Comparison of ENCODE assay signal across 9 mouse cellular contexts in genomic region chr10:77677562-77677961, GRCm38 (mm10). TPM values are rescaled to one million over a fixed set of nuclear protein-coding genes. Genes with fewer than 3 reads are reported as not detected.
A peak's percentile ranks its signal among the peaks of the same experiment; 100 is the strongest.
DNase-seq lines count a peak whose midpoint lies in the region; ATAC-seq lines count a peak whose summit lies in the region.
"Had no signal": no experiment of that assay in that cellular context is flagged by ENCODE, and none has a peak within 500 bp of the region (broad histone marks: within the 10 kb centered on the region; RNA-seq: fewer than 3 reads in every experiment).

No protein-coding gene starts in this region.

- no peaks in the 10 kb centered on the region for H3K36me3 ChIP-seq in forebrain, embryonic 16.5 days (ENCODE audit: control insufficient read depth, insufficient read depth)
- no peaks in the 10 kb centered on the region for H3K36me3 ChIP-seq in midbrain, embryonic 10.5 days

- H3K4me2 ChIP-seq in forebrain, embryonic 16.5 days (ENCODE audit: low read length): peak overlapping the region; percentile 63

- no peaks in the 10 kb centered on the region for H3K9me3 ChIP-seq in forebrain, embryonic 16.5 days (ENCODE audit: control insufficient read depth, low read length)
- no peaks in the 10 kb centered on the region for H3K9me3 ChIP-seq in midbrain, embryonic 10.5 days (replicated peaks)

- H3K4me1 ChIP-seq in forebrain, embryonic 16.5 days (replicated peaks; ENCODE audit: control insufficient read depth, insufficient read depth, low read length): peaks cover 10% of the 10 kb centered on the region
- H3K4me1 ChIP-seq in midbrain, embryonic 10.5 days: peaks cover 25% of the 10 kb centered on the region

- under 1% methylated on average over 35 of the region's 35 CpGs for WGBS in forebrain, embryonic 16.5 days
- WGBS in midbrain, embryonic 10.5 days: under 1% methylated on average over 35 of the region's 35 CpGs

- H3K4me3 ChIP-seq in forebrain, embryonic 16.5 days (replicated peaks; ENCODE audit: low read length): peak overlapping the region; percentile 36
- peak overlapping the region; percentile 56 for H3K4me3 ChIP-seq in midbrain, embryonic 10.5 days

- H3K9ac ChIP-seq in forebrain, embryonic 16.5 days (replicated peaks; ENCODE audit: low read depth, low read length): peak overlapping the region; percentile 33

- peak; percentile 57 for ATAC-seq in forebrain, embryonic 16.5 days
- no peak for ATAC-seq in erythroid progenitor cell, adult 5-6 weeks (replicated peaks; ENCODE audit: low FRiP score, poor library complexity, severe bottlenecking)

- DNase-seq in thymus, postnatal 14 days: peak; percentile 52
- no peak for DNase-seq in thymus, adult 18-20 months
- DNase-seq in midbrain, embryonic 10.5 days (ENCODE audit: low spot score): peak; percentile 36
- no peak for DNase-seq in adrenal gland, adult 2 months
- no peak for DNase-seq in yolk sac, embryonic 10.5 days (ENCODE audit: low spot score)
- no peak for DNase-seq in left cerebral cortex, postnatal 4 days

- H3K27ac ChIP-seq in forebrain, embryonic 16.5 days (ENCODE audit: low read length): no peak overlapping the region
- peak overlapping the region; percentile 55; the same call in 1 of the 2 replicates for H3K27ac ChIP-seq in midbrain, embryonic 10.5 days (replicated peaks)

- peaks cover 10% of the 10 kb centered on the region for H3K27me3 ChIP-seq in forebrain, embryonic 16.5 days (replicated peaks; ENCODE audit: control insufficient read depth, insufficient read depth, low read length)
- H3K27me3 ChIP-seq in midbrain, embryonic 10.5 days (ENCODE audit: low read depth, poor library complexity, severe bottlenecking): peaks cover 50% of the 10 kb centered on the region

- intact Hi-C loops in left cerebral cortex, postnatal 4 days (cut with DNase I): no loop called here

RNA-seq across cellular contexts. Expression of gene Tspear, which starts 8.8 kb away (rescaled TPM):
- 0.30 and 0.39 TPM in 2 replicates for polyA plus RNA-seq in forebrain, embryonic 16.5 days (2015; fragmentation: Nextera tagmentation; extraction: Ambion mirVana)
- 0.84 and 0.97 TPM in 2 replicates for polyA plus RNA-seq in midbrain, embryonic 10.5 days (2016; fragmentation: Nextera tagmentation; extraction: Ambion mirVana)
- under 1 TPM; 0.17 to 0.62 TPM for total RNA-seq in adrenal gland, adult 2 months (2021)
- 0.94 and 1.1 TPM in 2 replicates for polyA plus RNA-seq in adrenal gland, adult 2 months (2012; rRNA removed)
- not detected for total RNA-seq in left cerebral cortex, postnatal 4 days (2021)
- not detected in 2 replicates for total RNA-seq in erythroid progenitor cell, adult 5-6 weeks (2015; ENCODE audit: low replicate concordance)
- not detected in 2 replicates for total RNA-seq in erythroid progenitor cell, adult 5-6 weeks (2017; ENCODE audit: low replicate concordance)

RNA-seq across cellular contexts. Expression of gene Gm19402, which starts 13.0 kb away (rescaled TPM):
- polyA plus RNA-seq in forebrain, embryonic 16.5 days (2015; fragmentation: Nextera tagmentation; extraction: Ambion mirVana): not detected in 2 replicates
- not detected in 2 replicates for polyA plus RNA-seq in midbrain, embryonic 10.5 days (2016; fragmentation: Nextera tagmentation; extraction: Ambion mirVana)
- not detected for total RNA-seq in adrenal gland, adult 2 months (2021)
- polyA plus RNA-seq in adrenal gland, adult 2 months (2012; rRNA removed): not detected in 2 replicates
- total RNA-seq in left cerebral cortex, postnatal 4 days (2021): not detected
- total RNA-seq in erythroid progenitor cell, adult 5-6 weeks (2015; ENCODE audit: low replicate concordance): not detected in 2 replicates
- total RNA-seq in erythroid progenitor cell, adult 5-6 weeks (2017; ENCODE audit: low replicate concordance): not detected in 2 replicates
- total RNA-seq: liver, adult 2 months had no signal
- polyA plus RNA-seq: liver, adult 2 months had no signal

RNA-seq across cellular contexts. Expression of gene Gm9508, which starts 19.5 kb away (rescaled TPM):
- polyA plus RNA-seq in forebrain, embryonic 16.5 days (2015; fragmentation: Nextera tagmentation; extraction: Ambion mirVana): not detected in 2 replicates
- polyA plus RNA-seq in midbrain, embryonic 10.5 days (2016; fragmentation: Nextera tagmentation; extraction: Ambion mirVana): not detected in 2 replicates
- total RNA-seq in adrenal gland, adult 2 months (2021): not detected
- not detected in 2 replicates for polyA plus RNA-seq in adrenal gland, adult 2 months (2012; rRNA removed)
- not detected for total RNA-seq in left cerebral cortex, postnatal 4 days (2021)
- not detected in 2 replicates for total RNA-seq in erythroid progenitor cell, adult 5-6 weeks (2015; ENCODE audit: low replicate concordance)
- not detected in 2 replicates for total RNA-seq in erythroid progenitor cell, adult 5-6 weeks (2017; ENCODE audit: low replicate concordance)
- total RNA-seq: liver, adult 2 months had no signal
- polyA plus RNA-seq: liver, adult 2 months had no signal

RNA-seq across cellular contexts. Expression of gene Gm10272, which starts 28.9 kb away (rescaled TPM):
- not detected in 2 replicates for polyA plus RNA-seq in forebrain, embryonic 16.5 days (2015; fragmentation: Nextera tagmentation; extraction: Ambion mirVana)
- not detected in 2 replicates for polyA plus RNA-seq in midbrain, embryonic 10.5 days (2016; fragmentation: Nextera tagmentation; extraction: Ambion mirVana)
- total RNA-seq in adrenal gland, adult 2 months (2021): not detected
- not detected in 2 replicates for polyA plus RNA-seq in adrenal gland, adult 2 months (2012; rRNA removed)
- not detected for total RNA-seq in left cerebral cortex, postnatal 4 days (2021)
- not detected in 2 replicates for total RNA-seq in erythroid progenitor cell, adult 5-6 weeks (2015; ENCODE audit: low replicate concordance)
- not detected in 2 replicates for total RNA-seq in erythroid progenitor cell, adult 5-6 weeks (2017; ENCODE audit: low replicate concordance)
- total RNA-seq: liver, adult 2 months had no signal
- polyA plus RNA-seq: liver, adult 2 months had no signal

RNA-seq across cellular contexts. Expression of gene Gm10024, which starts 33.7 kb away (rescaled TPM):
- not detected in 2 replicates for polyA plus RNA-seq in forebrain, embryonic 16.5 days (2015; fragmentation: Nextera tagmentation; extraction: Ambion mirVana)
- polyA plus RNA-seq in midbrain, embryonic 10.5 days (2016; fragmentation: Nextera tagmentation; extraction: Ambion mirVana): not detected in 2 replicates
- total RNA-seq in adrenal gland, adult 2 months (2021): not detected
- not detected in 2 replicates for polyA plus RNA-seq in adrenal gland, adult 2 months (2012; rRNA removed)
- total RNA-seq in left cerebral cortex, postnatal 4 days (2021): not detected
- total RNA-seq in erythroid progenitor cell, adult 5-6 weeks (2015; ENCODE audit: low replicate concordance): not detected in 2 replicates
- total RNA-seq in erythroid progenitor cell, adult 5-6 weeks (2017; ENCODE audit: low replicate concordance): not detected in 2 replicates
- total RNA-seq: liver, adult 2 months had no signal
- polyA plus RNA-seq: liver, adult 2 months had no signal

Comparison
In these comparisons a context has a peak if more than half of its experiments do, and no peak if none do; other contexts are left out.
1. DNase-seq: peak in thymus, postnatal 14 days (single experiment) and midbrain, embryonic 10.5 days (single experiment); none in thymus, adult 18-20 months (0 of 2), adrenal gland, adult 2 months (single experiment), yolk sac, embryonic 10.5 days (single experiment) and left cerebral cortex, postnatal 4 days (single experiment).